Mouse (Mus musculus): ENCODE measurements around the gene Chd2.

GRCm38 (mm10) chr7:73405550-73405949 is 136.1 kb downstream of the Chd2 start:
- TF ChIP-seq CTCF (conservative IDR thresholded peaks at IDR 0.05; ENCODE audit: insufficient read depth, insufficient read length, low read depth, low read length) (no peak), POLR2A (IDR thresholded peaks at IDR 0.05; ENCODE audit: low read depth, low read length) (no peak)

All from kidney, adult 2 months (tissue).